ENCODE assay signal across 8 mouse cellular contexts in the genomic region with DNA sequence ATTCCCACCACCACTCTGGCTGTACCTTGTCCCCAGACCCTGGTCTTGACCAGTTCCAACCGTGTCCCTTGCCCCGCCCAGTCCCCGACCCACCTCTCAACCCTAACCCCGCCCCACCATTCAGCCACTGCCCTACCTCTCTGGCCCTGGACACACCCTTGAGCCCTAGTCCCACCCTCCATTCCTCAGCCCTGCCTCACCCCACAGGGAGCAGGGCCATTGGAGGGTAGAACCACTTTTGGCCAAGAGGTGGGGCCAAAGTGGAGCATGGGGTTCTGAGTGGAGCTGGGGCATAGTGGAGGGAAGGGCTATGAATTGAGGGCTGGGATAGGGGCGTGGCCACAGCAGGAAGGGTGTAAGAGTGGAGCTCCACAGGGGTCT. TPM values are rescaled to one million over a fixed set of nuclear protein-coding genes. Genes with fewer than 3 reads are reported as not detected.
DNase-seq lines count a peak whose midpoint lies in the region; ATAC-seq and TF ChIP-seq lines count a peak whose summit lies in the region.

No protein-coding gene starts in this region.

- 0% methylated on average over 5 of the region's 5 CpGs for WGBS in intestine, embryonic 15.5 days
- 14% methylated on average over 4 of the region's 5 CpGs for WGBS in midbrain, postnatal 0 days

- H3K9ac ChIP-seq in intestine, embryonic 15.5 days: no peak overlapping the region
- no peak overlapping the region for H3K9ac ChIP-seq in midbrain, postnatal 0 days (replicated peaks; ENCODE audit: low read length, poor library complexity, severe bottlenecking)

- peak overlapping the region; percentile 59 for H3K4me2 ChIP-seq in intestine, embryonic 15.5 days (replicated peaks)
- H3K4me2 ChIP-seq in midbrain, postnatal 0 days (ENCODE audit: low read depth, low read length, poor library complexity, severe bottlenecking): no peak overlapping the region

- no peaks in the 10 kb centered on the region for H3K9me3 ChIP-seq in intestine, embryonic 15.5 days
- no peaks in the 10 kb centered on the region for H3K9me3 ChIP-seq in midbrain, postnatal 0 days (ENCODE audit: low read length)

- no peak for TF ChIP-seq CTCF in midbrain, postnatal 0 days (IDR thresholded peaks at IDR 0.05)

- peak; percentile 72 for ATAC-seq in intestine, embryonic 15.5 days
- peak; percentile 12; the same call in 1 of the 2 replicates for ATAC-seq in midbrain, postnatal 0 days (ENCODE audit: low FRiP score)
- ATAC-seq in erythroid progenitor cell, adult 5-6 weeks (replicated peaks; ENCODE audit: low FRiP score, poor library complexity, severe bottlenecking): no peak

- DNase-seq in heart, adult 11 months: peak; percentile 84
- DNase-seq in heart, adult 18-20 months: no peak
- DNase-seq in spleen, postnatal 4 days (ENCODE audit: low spot score in 2 of 2): peak; percentile 16 to 61
- no peak for DNase-seq in spleen, postnatal 36 days (ENCODE audit: low spot score in 2 of 2)
- no peak for DNase-seq in midbrain, postnatal 0 days (ENCODE audit: low spot score)
- DNase-seq in kidney, adult 18-20 months: no peak

- H3K4me1 ChIP-seq in intestine, embryonic 15.5 days (replicated peaks): peaks cover 7% of the 10 kb centered on the region; the same call in 1 of the 2 replicates
- no peaks in the 10 kb centered on the region for H3K4me1 ChIP-seq in midbrain, postnatal 0 days (ENCODE audit: insufficient read depth, low read length)

- H3K4me3 ChIP-seq in intestine, embryonic 15.5 days (replicated peaks): no peak overlapping the region
- H3K4me3 ChIP-seq in midbrain, postnatal 0 days (ENCODE audit: low read depth, low read length): no peak overlapping the region

- H3K27ac ChIP-seq in intestine, embryonic 15.5 days: no peak overlapping the region
- H3K27ac ChIP-seq in midbrain, postnatal 0 days (ENCODE audit: low read depth, low read length): no peak overlapping the region

- H3K36me3 ChIP-seq in intestine, embryonic 15.5 days: no peaks in the 10 kb centered on the region
- H3K36me3 ChIP-seq in midbrain, postnatal 0 days (ENCODE audit: insufficient read depth, low read length): peaks cover 50% of the 10 kb centered on the region

- H3K27me3 ChIP-seq in intestine, embryonic 15.5 days (replicated peaks): peaks cover 74% of the 10 kb centered on the region
- 0 out of 2 replicates have a peak, but pooled peaks cover 2% of the 10 kb centered on the region for H3K27me3 ChIP-seq in midbrain, postnatal 0 days (ENCODE audit: insufficient read depth, low read length)

RNA-seq across cellular contexts. Expression of gene Nfic, which starts 9.8 kb away (rescaled TPM):
- total RNA-seq in heart, adult 18-20 months (2021): 10 to 100 TPM; 91.0 to 93.4 TPM
- polyA plus RNA-seq in intestine, embryonic 15.5 days (2015; fragmentation: Nextera tagmentation; extraction: Ambion mirVana): 52.8 and 56.0 TPM in 2 replicates
- 16.2 and 17.4 TPM in 2 replicates for total RNA-seq in midbrain, postnatal 0 days (2014; rRNA removed)
- polyA plus RNA-seq in midbrain, postnatal 0 days (2015; fragmentation: Nextera tagmentation; extraction: Ambion mirVana): 19.1 and 21.3 TPM in 2 replicates
- 10.1 and 15.1 TPM in 2 replicates for total RNA-seq in erythroid progenitor cell, adult 5-6 weeks (2015; ENCODE audit: low replicate concordance)
- 0.45 and 0.90 TPM in 2 replicates for total RNA-seq in erythroid progenitor cell, adult 5-6 weeks (2017; ENCODE audit: low replicate concordance)

RNA-seq across cellular contexts. Expression of gene Celf5, which starts 17.3 kb away (rescaled TPM):
- total RNA-seq in heart, adult 18-20 months (2021): under 1 TPM; 0.17 to 0.21 TPM
- 1.7 TPM in 2 replicates for polyA plus RNA-seq in intestine, embryonic 15.5 days (2015; fragmentation: Nextera tagmentation; extraction: Ambion mirVana)
- total RNA-seq in midbrain, postnatal 0 days (2014; rRNA removed): 142 and 206 TPM in 2 replicates
- polyA plus RNA-seq in midbrain, postnatal 0 days (2015; fragmentation: Nextera tagmentation; extraction: Ambion mirVana): 61.5 and 74.0 TPM in 2 replicates
- not detected in 2 replicates for total RNA-seq in erythroid progenitor cell, adult 5-6 weeks (2015; ENCODE audit: low replicate concordance)
- total RNA-seq in erythroid progenitor cell, adult 5-6 weeks (2017; ENCODE audit: low replicate concordance): not detected in 2 replicates

RNA-seq across cellular contexts. Expression of gene Ncln, which starts 30.9 kb away (rescaled TPM):
- 10 to 100 TPM; 61.9 to 64.3 TPM for total RNA-seq in heart, adult 18-20 months (2021)
- 98.5 and 118 TPM in 2 replicates for polyA plus RNA-seq in intestine, embryonic 15.5 days (2015; fragmentation: Nextera tagmentation; extraction: Ambion mirVana)
- 83.0 and 93.1 TPM in 2 replicates for total RNA-seq in midbrain, postnatal 0 days (2014; rRNA removed)
- polyA plus RNA-seq in midbrain, postnatal 0 days (2015; fragmentation: Nextera tagmentation; extraction: Ambion mirVana): 58.1 and 63.3 TPM in 2 replicates
- total RNA-seq in erythroid progenitor cell, adult 5-6 weeks (2015; ENCODE audit: low replicate concordance): 8.6 and 37.7 TPM in 2 replicates
- total RNA-seq in erythroid progenitor cell, adult 5-6 weeks (2017; ENCODE audit: low replicate concordance): 8.7 and 27.1 TPM in 2 replicates

RNA-seq across cellular contexts. Expression of gene S1pr4, which starts 34.7 kb away (rescaled TPM):
- total RNA-seq in heart, adult 18-20 months (2021): 1 to 10 TPM; 1.2 to 2.8 TPM
- 1.0 and 1.1 TPM in 2 replicates for polyA plus RNA-seq in intestine, embryonic 15.5 days (2015; fragmentation: Nextera tagmentation; extraction: Ambion mirVana)
- 0.09 and 0.16 TPM in 2 replicates for total RNA-seq in midbrain, postnatal 0 days (2014; rRNA removed)
- polyA plus RNA-seq in midbrain, postnatal 0 days (2015; fragmentation: Nextera tagmentation; extraction: Ambion mirVana): 0.40 and 0.41 TPM in 2 replicates
- total RNA-seq in erythroid progenitor cell, adult 5-6 weeks (2015; ENCODE audit: low replicate concordance): 2.2 and 5.4 TPM in 2 replicates
- 2.3 and 3.7 TPM in 2 replicates for total RNA-seq in erythroid progenitor cell, adult 5-6 weeks (2017; ENCODE audit: low replicate concordance)

RNA-seq across cellular contexts. Expression of gene Gna15, which starts 58.8 kb away (rescaled TPM):
- total RNA-seq in heart, adult 18-20 months (2021): 1 to 10 TPM; 1.4 to 1.5 TPM
- polyA plus RNA-seq in intestine, embryonic 15.5 days (2015; fragmentation: Nextera tagmentation; extraction: Ambion mirVana): 0.92 and 0.97 TPM in 2 replicates
- total RNA-seq in midbrain, postnatal 0 days (2014; rRNA removed): 0.94 and 2.1 TPM in 2 replicates
- 1.1 and 1.2 TPM in 2 replicates for polyA plus RNA-seq in midbrain, postnatal 0 days (2015; fragmentation: Nextera tagmentation; extraction: Ambion mirVana)
- 1.4 TPM in 1 of 2 replicates, not detected in the other for total RNA-seq in erythroid progenitor cell, adult 5-6 weeks (2015; ENCODE audit: low replicate concordance)
- total RNA-seq in erythroid progenitor cell, adult 5-6 weeks (2017; ENCODE audit: low replicate concordance): 2.6 and 4.9 TPM in 2 replicates

Comparison
In these comparisons a context has a peak if more than half of its experiments do, and no peak if none do; other contexts are left out.
1. DNase-seq: peak in heart, adult 11 months (single experiment) and spleen, postnatal 4 days (2 of 2); none in heart, adult 18-20 months (0 of 2), spleen, postnatal 36 days (0 of 2), midbrain, postnatal 0 days (single experiment) and kidney, adult 18-20 months (single experiment).
2. RNA of gene Celf5, which starts 17.3 kb away (total RNA-seq): 142 to 206 TPM in midbrain, postnatal 0 days; 0.17 to 0.21 TPM in heart, adult 18-20 months and not detected in erythroid progenitor cell, adult 5-6 weeks; every median in the first group is over 100 times any median in the second.